Mouse (Mus musculus) midbrain, embryonic 11.5 days (tissue): ENCODE measurements around the gene Armh3. TPM values are rescaled to one million over a fixed set of nuclear protein-coding genes. Genes with fewer than 3 reads are reported as not detected.

Experiments
- ATAC-seq: fragments of 200-750 bp; cut with Nextera tagmentation; 2 replicates; pipeline ENCODE4 v1.8.0; 2017; ENCODE audit warnings: moderate TSS enrichment, moderate library complexity; ENCODE audit not compliant: low FRiP score
- DNase-seq: peaks from one replicate; pipeline ENCODE4 v3.0.0; 2015; ENCODE audit warnings: low spot score; ENCODE audit errors: missing footprints
- H3K27ac ChIP-seq: fragments of 300-500 bp; sonication (generic); 2 replicates; pipeline ENCODE4 v1.5.1; 2014; ENCODE audit warnings: low read depth, low read length
- H3K27me3 ChIP-seq: fragments of 300-500 bp; sonication (generic); 2 replicates; pipeline ENCODE4 v1.6.1; 2014; ENCODE audit warnings: mild to moderate bottlenecking, low read length, moderate library complexity, mixed read lengths; ENCODE audit not compliant: control insufficient read depth, insufficient read depth
- H3K36me3 ChIP-seq: fragments of 300-500 bp; sonication (generic); 2 replicates; pipeline ENCODE4 v1.6.1; 2014; ENCODE audit warnings: mild to moderate bottlenecking, low read length, moderate library complexity, mixed read lengths; ENCODE audit not compliant: control insufficient read depth, insufficient read depth
- H3K4me1 ChIP-seq: fragments of 300-500 bp; sonication (generic); 2 replicates; pipeline ENCODE4 v1.6.1; 2014; ENCODE audit warnings: low read length; ENCODE audit not compliant: control insufficient read depth, insufficient read depth
- H3K4me2 ChIP-seq: fragments of 300-500 bp; sonication (generic); 2 replicates; pipeline ENCODE4 v1.6.1; 2014; ENCODE audit warnings: mild to moderate bottlenecking, moderate library complexity
- H3K4me3 ChIP-seq: fragments of 300-500 bp; sonication (generic); 2 replicates; pipeline ENCODE4 v1.5.1; 2014; ENCODE audit warnings: low read depth, low read length
- H3K9ac ChIP-seq: fragments of 300-500 bp; sonication (generic); 2 replicates; pipeline ENCODE4 v1.6.1; 2014; ENCODE audit warnings: low read length
- H3K9me3 ChIP-seq: fragments of 300-500 bp; sonication (generic); 2 replicates; pipeline ENCODE4 v1.6.1; 2016; ENCODE audit warnings: low read length; ENCODE audit not compliant: control insufficient read depth
- WGBS: fragments of 180-500 bp; shearing (Covaris S2); extraction: QIAGEN DNeasy Blood & Tissue Kit; methylation state at CpG from one replicate; pipeline ENCODE4 v1.1.7; 2014; 5-methylcytosine and 5-hydroxymethylcytosine counted together
- polyA plus RNA-seq: library from polyadenylated mRNA; unstranded; fragments of >200 nt; fragmentation: Nextera tagmentation; extraction: Ambion mirVana; gene quantifications from 2 replicates; pipeline ENCODE4 v1.2.1, GENCODE M21; 2014

The Armh3 gene
- polyA plus RNA-seq, 1 experiment from 2014 or later: 13.9 TPM

- no peaks in the 10 kb centered on the region for H3K36me3 ChIP-seq
- WGBS: 87% methylated on average over 3 of the region's 3 CpGs
Measured at GRCm38 (mm10) chr19:45908246-45908645, 90.0 kb downstream of the Armh3 start.

GRCm38 (mm10) chr19:45907416-45907815 lies 90.9 kb downstream of the Armh3 start:
- no peaks in the 10 kb centered on the region for H3K27me3 ChIP-seq
- DNase-seq (no peak), ATAC-seq (no peak)
- no peaks in the 10 kb centered on the region for H3K9me3 ChIP-seq
- no peak overlapping the region for H3K27ac ChIP-seq
- no peaks in the 10 kb centered on the region for H3K36me3 ChIP-seq
- H3K4me3 ChIP-seq: no peak overlapping the region
- H3K9ac ChIP-seq: no peak overlapping the region
- 97% methylated on average over 6 of the region's 6 CpGs for WGBS
- no peaks in the 10 kb centered on the region for H3K4me1 ChIP-seq
- no peak overlapping the region for H3K4me2 ChIP-seq

More at GRCm38 (mm10) chr19:45908246-45908645, 90.0 kb downstream of the Armh3 start:
- Histone ChIP-seq H3K4me1 (no peaks in the 10 kb centered on the region), H3K27me3 (no peaks in the 10 kb centered on the region), H3K4me3 (no peak overlapping the region), H3K9me3 (no peaks in the 10 kb centered on the region), H3K27ac (no peak overlapping the region), H3K4me2 (no peak overlapping the region), H3K9ac (no peak overlapping the region)
- DNase-seq (peak; percentile 62), ATAC-seq (no peak)

GRCm38 (mm10) chr19:45903861-45904260 lies 94.4 kb downstream of the Armh3 start:
- DNase-seq (peak; percentile 69), ATAC-seq (no peak)
- Histone ChIP-seq H3K9me3 (no peaks in the 10 kb centered on the region), H3K4me2 (no peak overlapping the region), H3K36me3 (no peaks in the 10 kb centered on the region), H3K4me1 (no peaks in the 10 kb centered on the region), H3K27me3 (no peaks in the 10 kb centered on the region), H3K4me3 (no peak overlapping the region), H3K27ac (no peak overlapping the region), H3K9ac (no peak overlapping the region)
- 89% methylated on average over 3 of the region's 3 CpGs for WGBS

GRCm38 (mm10) chr19:45902390-45903035 lies 95.8 kb downstream of the Armh3 start:
- Histone ChIP-seq H3K27ac (no peak overlapping the region), H3K4me1 (no peaks in the 10 kb centered on the region), H3K27me3 (no peaks in the 10 kb centered on the region), H3K4me2 (no peak overlapping the region), H3K9me3 (no peaks in the 10 kb centered on the region), H3K9ac (no peak overlapping the region), H3K36me3 (no peaks in the 10 kb centered on the region), H3K4me3 (no peak overlapping the region)
- WGBS: 90% methylated on average over 8 of the region's 8 CpGs
- no peak for ATAC-seq
- DNase-seq: no peak

- no peak overlapping the region for H3K4me2 ChIP-seq
- ATAC-seq (no peak), DNase-seq (peak; percentile 23)
- no peaks in the 10 kb centered on the region for H3K4me1 ChIP-seq
- no peak overlapping the region for H3K4me3 ChIP-seq
- 92% methylated on average over 5 of the region's 5 CpGs for WGBS
- H3K9me3 ChIP-seq: no peaks in the 10 kb centered on the region
- H3K36me3 ChIP-seq: no peaks in the 10 kb centered on the region
- no peaks in the 10 kb centered on the region for H3K27me3 ChIP-seq
- no peak overlapping the region for H3K27ac ChIP-seq
- no peak overlapping the region for H3K9ac ChIP-seq
Measured at GRCm38 (mm10) chr19:45900836-45901235, 97.5 kb downstream of the Armh3 start.

- H3K9me3 ChIP-seq: no peaks in the 10 kb centered on the region
- no peak overlapping the region for H3K4me2 ChIP-seq
- no peaks in the 10 kb centered on the region for H3K27me3 ChIP-seq
- no peak for ATAC-seq
- H3K4me1 ChIP-seq: no peaks in the 10 kb centered on the region
- WGBS: 100% methylated on average over 1 of the region's 1 CpGs
- no peak overlapping the region for H3K4me3 ChIP-seq
- no peak overlapping the region for H3K9ac ChIP-seq
- H3K27ac ChIP-seq: no peak overlapping the region
- DNase-seq: peak; percentile 19
- H3K36me3 ChIP-seq: peaks cover under 1% of the 10 kb centered on the region; the same call in 1 of the 2 replicates
Measured at GRCm38 (mm10) chr19:45895726-45896125, 102.6 kb downstream of the Armh3 start.

- no peak for DNase-seq
- H3K27ac ChIP-seq: no peak overlapping the region
- no peak overlapping the region for H3K4me3 ChIP-seq
- ATAC-seq: no peak
- no peaks in the 10 kb centered on the region for H3K9me3 ChIP-seq
- no peak overlapping the region for H3K4me2 ChIP-seq
- WGBS: 34% methylated on average over 3 of the region's 3 CpGs
- H3K9ac ChIP-seq: no peak overlapping the region
- no peaks in the 10 kb centered on the region; the same call in 1 of the 2 replicates for H3K4me1 ChIP-seq
- H3K27me3 ChIP-seq: no peaks in the 10 kb centered on the region
- no peaks in the 10 kb centered on the region for H3K36me3 ChIP-seq
Measured at GRCm38 (mm10) chr19:45882056-45882455, 116.2 kb downstream of the Armh3 start.

- Histone ChIP-seq H3K9me3 (no peaks in the 10 kb centered on the region), H3K9ac (no peak overlapping the region), H3K4me3 (no peak overlapping the region), H3K36me3 (no peaks in the 10 kb centered on the region), H3K4me1 (no peaks in the 10 kb centered on the region), H3K27me3 (no peaks in the 10 kb centered on the region), H3K27ac (no peak overlapping the region), H3K4me2 (no peak overlapping the region)
- no peak for DNase-seq
- 82% methylated on average over 1 of the region's 1 CpGs for WGBS
- ATAC-seq: no peak
Measured at GRCm38 (mm10) chr19:45873320-45873719, 125.0 kb downstream of the Armh3 start.

- H3K9me3 ChIP-seq: no peaks in the 10 kb centered on the region
- no peak overlapping the region for H3K9ac ChIP-seq
- ATAC-seq (no peak), DNase-seq (no peak)
- no peak overlapping the region for H3K4me3 ChIP-seq
- H3K36me3 ChIP-seq: no peaks in the 10 kb centered on the region
- no peaks in the 10 kb centered on the region for H3K27me3 ChIP-seq
- H3K4me2 ChIP-seq: no peak overlapping the region
- no peak overlapping the region for H3K27ac ChIP-seq
- H3K4me1 ChIP-seq: no peaks in the 10 kb centered on the region
- 81% methylated on average over 8 of the region's 8 CpGs for WGBS
Measured at GRCm38 (mm10) chr19:45855284-45855920, 142.9 kb downstream of the Armh3 start.
